Mouse (Mus musculus) frontal cortex, adult (tissue): ENCODE measurements at regions not wholly inside any gene's neighbourhood (a gene's known extent, or its start where the extent isn't known, plus 50 kb on each side); places are given as distances from the start of the nearest gene placed in this dataset.
A peak's percentile ranks its signal among the peaks of the same experiment; 100 is the strongest.

Source experiments
- ATAC-seq: cut with Nextera tagmentation; 2 replicates; pipeline ENCODE4 v1.9.2; 2017; ENCODE audit warnings: mild to moderate bottlenecking, moderate library complexity, mixed read lengths; ENCODE audit not compliant: low TSS enrichment

DNA sequence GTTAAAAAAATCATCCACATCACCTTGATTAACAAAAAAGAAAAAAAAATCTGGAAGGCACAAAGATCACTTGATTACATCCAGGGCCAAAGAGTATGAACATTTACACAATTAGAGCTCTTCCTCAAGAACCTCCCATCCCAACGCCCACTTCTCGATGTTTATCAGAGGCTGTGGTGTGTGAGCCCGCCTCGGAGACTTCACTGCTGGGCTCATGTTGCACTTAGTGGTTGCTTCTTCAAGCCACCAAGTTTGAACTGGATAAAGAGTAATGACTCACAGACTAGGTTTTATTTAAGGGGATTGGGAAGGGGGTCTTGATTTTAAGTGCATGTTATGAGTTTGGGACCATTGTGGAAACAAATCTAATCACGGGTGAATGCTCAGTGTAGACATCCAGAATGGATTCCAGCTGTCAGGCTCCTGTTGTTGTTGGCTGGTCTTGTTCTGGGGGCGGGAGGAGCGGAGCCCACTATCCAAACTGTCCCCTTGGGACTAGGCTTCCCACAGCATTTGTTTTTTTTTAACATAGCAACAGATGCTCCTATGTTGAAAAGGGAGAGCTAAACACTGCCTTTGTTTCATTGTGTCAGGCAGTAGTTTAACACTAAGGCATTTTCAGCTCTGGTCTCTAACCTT, 98.6 kb upstream of the Nfe2l3 start:
- ATAC-seq: no peak

DNA sequence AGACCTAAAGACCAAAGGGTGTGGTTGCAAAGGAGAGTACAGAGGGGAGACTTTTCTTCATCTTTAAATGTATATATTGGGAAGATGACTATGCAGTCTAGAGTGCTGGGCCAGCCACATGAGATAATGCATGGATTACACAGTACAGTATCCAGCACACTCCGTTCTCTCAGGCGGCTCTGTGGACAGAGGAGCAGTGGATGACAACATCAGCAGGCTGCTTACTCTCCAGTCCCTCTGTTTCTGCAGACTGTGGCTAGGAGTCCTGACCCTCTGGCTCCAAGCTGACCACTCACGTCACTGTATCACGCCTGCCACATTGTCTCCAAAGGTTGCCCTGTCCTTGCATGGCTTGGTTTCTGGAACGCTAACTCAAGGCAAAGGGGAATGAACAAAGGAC, 97.2 kb upstream of the Nfe2l3 start:
- ATAC-seq: no peak

DNA sequence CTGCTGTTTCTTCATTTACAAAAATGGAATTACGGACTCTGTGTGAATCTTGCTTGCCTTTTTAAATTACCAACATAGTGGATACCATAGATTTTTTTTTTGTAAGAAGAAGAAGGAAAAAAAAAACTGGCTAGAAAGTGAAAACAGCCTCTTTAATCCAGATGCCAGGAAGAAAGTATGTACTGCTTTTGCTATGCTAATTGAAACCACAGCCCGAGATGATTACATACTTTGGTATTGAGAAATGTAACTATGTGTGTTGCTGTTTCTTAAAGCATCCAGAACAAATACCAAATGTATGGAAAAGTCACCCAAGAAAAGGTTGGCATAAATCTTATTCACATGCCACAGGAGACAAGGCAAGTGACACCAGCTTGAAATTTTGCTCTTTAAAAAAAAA, 93.2 kb upstream of the Nfe2l3 start:
- no peak for ATAC-seq

DNA sequence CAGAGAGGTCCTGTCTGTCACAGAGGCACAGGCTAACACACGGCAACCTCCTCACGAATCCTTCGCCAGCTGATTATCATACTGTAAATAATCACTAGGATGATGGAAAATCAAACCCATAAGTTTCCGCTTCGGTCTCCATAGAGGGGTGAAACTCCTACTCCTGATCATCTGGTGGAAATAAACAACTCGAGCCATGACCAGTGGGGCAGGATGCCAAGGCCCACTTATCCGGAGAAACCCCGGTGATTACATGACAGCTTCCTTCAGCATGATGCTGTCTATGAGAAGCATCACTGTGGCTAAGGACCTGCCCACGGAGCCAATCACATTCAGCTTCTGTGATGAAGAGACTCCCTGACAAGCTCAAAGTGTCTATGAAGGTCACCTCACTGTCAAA, 84.7 kb upstream of the Nfe2l3 start:
- ATAC-seq: no peak

DNA sequence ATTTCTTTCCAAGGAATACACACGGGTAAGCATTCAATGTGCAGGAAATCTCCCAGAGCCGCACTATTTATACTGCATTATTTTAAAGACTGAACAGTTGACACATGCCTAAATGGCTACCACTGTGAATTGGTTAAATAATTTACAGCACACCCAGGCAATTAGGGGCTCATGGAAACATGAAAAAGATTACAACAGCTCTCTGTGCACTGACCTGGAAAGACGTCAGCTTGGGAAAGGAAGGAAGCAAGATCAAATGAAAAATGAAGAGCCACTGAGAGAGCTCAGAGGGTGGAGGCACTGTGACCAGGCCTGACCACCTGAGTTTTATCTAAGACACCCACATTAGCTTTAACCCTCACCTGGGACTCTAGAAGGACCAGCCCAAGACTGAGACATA, 82.7 kb upstream of the Nfe2l3 start:
- ATAC-seq: no peak

DNA sequence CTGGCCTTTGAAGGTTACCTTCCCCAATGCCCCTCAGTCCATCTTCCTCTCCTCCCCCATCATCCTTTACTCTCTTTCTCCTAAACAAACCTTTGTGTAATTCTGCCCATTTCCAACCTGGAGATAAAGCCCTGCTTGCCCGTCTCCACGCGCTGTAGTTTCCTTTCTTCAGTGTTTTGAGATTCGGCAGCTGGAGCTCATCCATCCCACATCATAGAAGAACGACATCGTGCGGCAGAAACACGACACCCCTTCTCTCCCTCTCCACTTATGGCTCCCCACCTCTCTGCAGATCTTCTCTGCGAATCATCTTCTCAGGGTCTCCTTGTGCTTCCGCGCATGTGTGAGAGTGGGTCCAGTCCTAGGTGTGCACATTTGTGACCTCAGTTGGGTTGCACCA, 77.4 kb upstream of the Nfe2l3 start:
- no peak for ATAC-seq

DNA sequence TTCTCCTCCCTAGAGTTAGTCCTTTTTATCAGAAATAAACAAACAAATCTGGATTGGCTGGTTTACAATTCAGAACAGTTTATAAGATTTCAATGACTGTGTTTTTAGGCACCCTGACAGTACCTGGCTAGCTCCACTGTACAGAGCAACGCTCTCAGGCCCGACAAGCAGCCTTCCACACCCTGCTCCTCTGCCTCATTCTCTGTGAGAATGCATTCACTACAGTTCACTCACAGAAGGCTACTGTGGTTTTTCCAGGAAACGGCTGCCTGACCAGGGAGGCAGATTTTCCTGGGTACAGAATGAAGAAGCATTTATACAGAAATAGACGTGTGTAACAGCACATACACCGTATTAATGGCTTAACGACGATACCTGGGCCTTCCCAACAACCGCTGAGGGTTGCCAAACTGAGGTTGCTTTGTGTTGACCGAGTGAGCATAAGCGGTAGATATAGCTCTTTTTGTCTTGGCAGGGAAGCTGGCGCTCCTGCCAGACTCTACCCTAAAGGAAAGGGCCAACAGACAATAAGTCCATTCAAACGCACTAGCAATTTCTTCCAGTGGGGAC, 70.8 kb upstream of the Nfe2l3 start:
- ATAC-seq: no peak

DNA sequence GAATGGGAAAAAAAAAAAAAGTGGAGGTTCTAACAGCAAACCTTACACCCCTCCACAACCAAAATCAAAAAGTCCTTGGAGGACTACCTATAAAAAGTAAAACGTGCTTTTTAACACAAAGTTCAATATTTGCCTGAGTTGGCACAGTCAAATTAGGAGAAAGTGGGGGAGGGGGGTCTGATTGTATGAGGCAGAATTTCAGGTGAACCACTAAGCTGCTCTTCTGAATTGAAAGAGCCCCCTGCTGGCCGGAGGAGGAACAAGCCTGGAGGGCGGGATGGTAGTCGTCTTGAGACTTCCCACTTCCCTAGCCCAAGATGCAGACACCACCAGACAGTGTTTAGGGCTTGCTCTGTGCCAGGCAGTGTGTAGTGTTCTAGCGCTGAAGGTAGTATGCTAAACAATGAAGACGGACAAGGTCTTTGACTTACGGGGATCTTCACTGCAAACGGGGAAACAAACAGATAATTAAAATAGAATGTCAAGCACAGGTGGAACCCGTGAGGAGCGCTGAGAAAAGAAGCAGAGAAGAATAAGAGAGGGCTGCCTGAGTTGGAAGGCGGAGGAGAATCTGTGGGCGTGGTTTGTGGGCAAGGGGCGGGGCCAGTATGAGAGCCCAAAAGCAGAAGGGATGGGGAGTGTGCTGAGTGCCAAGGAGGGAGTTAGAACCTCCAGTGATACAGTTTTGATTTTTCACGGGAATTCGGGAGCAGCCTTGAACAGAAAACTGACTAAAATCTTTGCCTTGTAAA, 69.8 kb upstream of the Nfe2l3 start:
- peak; percentile 93 for ATAC-seq

DNA sequence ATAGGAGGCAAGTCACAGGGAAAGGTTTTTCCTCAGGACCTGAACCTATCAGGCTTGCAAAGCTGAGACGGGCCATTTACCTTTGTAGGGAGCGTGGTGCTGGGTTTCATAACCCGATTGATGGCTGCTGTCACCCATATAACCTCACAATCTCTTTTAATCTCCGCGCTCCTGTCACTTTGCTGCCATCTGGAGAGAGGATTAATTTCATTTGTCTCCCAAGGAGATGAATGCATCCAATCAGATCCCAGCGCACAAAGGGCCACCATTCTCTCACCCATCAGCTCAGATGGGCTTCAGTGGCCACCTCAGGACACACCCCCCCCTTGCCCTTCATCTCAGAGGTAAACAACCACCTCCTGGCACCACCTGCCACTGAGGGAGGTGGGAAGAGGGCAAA, 67.7 kb upstream of the Nfe2l3 start:
- ATAC-seq: no peak

DNA sequence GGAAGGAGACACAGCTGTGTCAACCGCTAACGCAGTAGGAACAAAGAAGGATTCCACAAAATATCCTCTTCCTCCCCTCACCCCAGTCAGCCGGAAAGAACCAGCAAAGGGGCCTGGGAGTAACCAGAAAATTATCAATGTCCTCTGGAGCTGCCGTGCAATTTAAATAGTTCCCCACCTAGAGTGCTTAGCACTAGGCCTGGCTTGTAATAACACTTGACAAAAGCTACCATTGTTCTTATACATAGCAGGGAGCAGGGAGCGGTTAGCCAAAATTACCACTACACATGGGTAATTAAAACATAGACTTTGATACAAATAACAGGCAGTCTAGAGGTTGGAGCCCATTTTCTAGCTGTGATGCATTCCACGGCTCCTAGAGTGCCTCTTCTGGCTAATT, 62.7 kb upstream of the Nfe2l3 start:
- no peak for ATAC-seq

DNA sequence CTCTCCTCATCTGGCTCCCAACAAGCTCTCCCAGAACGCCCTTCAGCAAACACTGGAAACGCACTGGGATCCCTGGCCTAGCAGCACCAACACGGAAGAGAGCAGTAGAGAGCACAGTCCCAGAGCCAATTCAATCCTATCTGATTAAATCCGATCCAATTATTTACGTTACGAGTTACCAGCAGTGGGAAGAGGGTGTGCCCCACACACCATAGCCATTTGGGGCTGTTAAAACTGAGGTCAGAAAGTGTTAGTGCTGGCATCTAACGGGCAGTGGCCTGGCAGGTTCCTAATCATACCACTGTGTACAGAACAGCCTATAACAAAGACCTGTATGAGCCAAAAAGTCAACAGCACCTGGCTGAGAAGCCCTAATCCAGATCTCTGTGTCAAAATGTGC, 60.1 kb upstream of the Nfe2l3 start:
- ATAC-seq: no peak

DNA sequence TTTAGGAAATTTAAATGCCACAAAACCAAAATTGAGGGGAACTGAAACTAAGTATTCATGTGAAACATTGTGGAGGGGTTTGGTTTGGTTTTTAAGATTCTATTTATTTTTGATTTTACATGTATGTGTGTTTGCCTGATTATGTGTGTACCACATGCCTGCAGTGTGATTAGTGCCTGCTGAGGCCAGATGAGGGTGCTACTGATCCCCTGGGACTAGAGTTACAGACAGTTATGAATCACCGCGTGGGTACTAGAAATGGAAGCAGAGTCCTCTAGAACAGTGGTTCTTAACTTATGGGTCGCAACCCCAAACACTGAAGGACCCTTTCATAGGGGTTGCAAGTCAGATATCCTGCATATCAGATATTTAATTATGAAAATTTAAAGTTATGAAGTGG, 54.0 kb upstream of the Nfe2l3 start:
- no peak for ATAC-seq

DNA sequence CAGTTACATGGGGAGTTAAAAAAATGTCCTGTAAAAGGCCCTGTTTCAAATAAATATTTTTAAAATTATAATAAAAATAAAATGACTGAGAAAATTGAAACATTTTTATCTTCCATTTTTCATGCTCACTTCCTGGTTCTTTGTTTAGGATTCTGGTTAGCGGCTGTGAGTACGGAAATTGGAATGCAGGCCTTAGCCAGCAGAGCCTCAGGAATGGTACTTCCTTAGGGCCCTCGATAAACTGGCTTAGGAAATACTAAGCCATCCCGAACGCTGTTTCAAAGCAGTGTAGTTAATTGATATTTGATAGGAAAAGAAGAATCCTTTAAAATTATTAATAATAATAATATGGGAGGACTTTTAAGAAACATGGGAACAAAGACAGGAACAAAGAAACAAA, 53.4 kb upstream of the Nfe2l3 start:
- ATAC-seq: no peak

DNA sequence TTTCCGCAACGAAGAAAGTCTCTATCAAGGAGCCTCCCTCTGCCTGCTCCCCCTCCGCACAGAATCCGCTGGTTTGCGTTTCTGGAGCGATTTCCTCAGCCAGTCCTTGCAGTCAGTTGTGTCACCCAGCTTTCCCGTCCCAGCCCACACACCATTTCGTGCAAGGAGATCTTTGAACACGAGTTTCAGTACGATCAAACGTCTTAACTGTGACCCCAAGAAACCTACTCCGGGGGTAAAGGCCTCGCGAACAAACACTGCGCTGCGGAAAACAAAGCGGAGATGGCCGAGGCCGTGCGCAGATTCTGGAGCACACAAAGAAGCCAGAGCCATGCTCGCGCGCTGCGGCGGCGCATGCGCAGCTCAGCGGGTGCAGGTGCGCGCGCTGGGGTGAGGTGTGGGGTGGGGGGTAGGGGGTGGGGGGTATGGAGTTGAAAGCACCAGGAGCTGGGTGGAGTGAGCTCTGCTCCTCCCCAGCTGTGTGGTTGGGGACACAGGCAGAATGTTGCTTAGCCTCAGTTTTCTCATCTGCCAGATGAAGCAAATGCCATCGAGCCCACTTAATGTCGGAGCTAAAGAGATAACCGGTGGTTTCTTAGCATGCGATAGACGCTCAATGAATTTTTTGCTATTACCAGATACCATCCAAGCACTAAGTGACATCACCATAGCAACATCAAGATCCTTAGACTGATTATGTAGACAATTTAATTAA, 52.8 kb upstream of the Nfe2l3 start:
- ATAC-seq: peak; percentile 91

DNA sequence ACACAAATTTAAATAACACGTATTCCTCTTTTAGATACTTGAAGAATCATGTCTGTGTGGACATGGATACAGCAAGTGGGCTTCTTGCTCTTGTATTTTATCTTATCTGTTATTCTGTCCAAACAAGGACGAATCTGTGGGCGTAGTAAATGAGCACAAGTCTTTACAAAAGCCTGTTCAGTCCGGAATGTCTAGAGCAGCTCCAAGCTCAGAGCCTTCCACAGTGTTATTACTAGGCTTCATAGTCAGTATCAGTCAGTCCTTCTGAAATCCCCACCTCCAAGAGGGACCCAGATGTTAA, 52.2 kb upstream of the Nfe2l3 start:
- ATAC-seq: no peak

DNA sequence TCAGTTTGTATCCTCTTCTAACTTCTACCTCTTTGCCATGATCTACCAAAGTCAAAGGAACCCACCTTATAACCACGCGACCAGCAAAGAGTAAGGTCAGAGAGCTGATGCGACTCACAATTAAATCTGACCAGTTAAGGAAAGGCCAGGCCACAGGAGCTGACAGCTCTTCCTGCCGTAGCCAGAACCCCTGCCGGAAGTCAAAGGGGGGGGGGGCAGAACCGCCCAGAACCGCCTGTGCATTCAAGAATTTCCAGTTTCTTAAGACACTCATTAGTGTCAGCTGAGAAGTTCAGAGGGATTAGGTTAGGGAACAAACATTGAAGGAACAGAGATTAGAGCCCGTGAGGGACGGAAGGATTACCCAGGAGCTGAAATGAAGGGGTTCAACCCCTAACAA, 51.0 kb upstream of the Nfe2l3 start:
- no peak for ATAC-seq
